Mouse (Mus musculus) embryonic fibroblast, embryonic 13.5 days (primary cell): ENCODE results near the gene Lrp6.

Source experiments
- CTCF ChIP-seq: IDR thresholded peaks from 2 replicates; pipeline ENCODE4 v1.5.1; 2011; ENCODE audit warnings: mild to moderate bottlenecking, control low read depth, low read length, moderate library complexity, borderline replicate concordance; ENCODE audit not compliant: insufficient read depth
- POLR2A ChIP-seq: IDR thresholded peaks from 2 replicates; pipeline ENCODE4 v1.6.1; 2011; ENCODE audit warnings: low read depth, mild to moderate bottlenecking, control low read depth, low read length, moderate library complexity

- TF ChIP-seq CTCF (no peak), POLR2A (no peak; the same call in 1 of the 2 replicates)
Observed at GRCm38 (mm10) chr6:134473143-134473561, 93.6 kb downstream of the Lrp6 start.
